Mouse (Mus musculus): ENCODE data around the gene 1700016H13Rik. TPM values are rescaled to one million over a fixed set of nuclear protein-coding genes. Genes with fewer than 3 reads are reported as not detected.
A peak's percentile ranks its signal among the peaks of the same experiment; 100 is the strongest.

The 1700016H13Rik gene
- total RNA-seq, 2 experiments from 2014 or later: not detected

GRCm38 (mm10) chr5:103673611-103674010 is 17.8 kb upstream of the 1700016H13Rik start:
- no peak for DNase-seq

GRCm38 (mm10) chr5:103671858-103672257 is 16.0 kb upstream of the 1700016H13Rik start:
- no peak for DNase-seq

- no peak for DNase-seq
Measured at GRCm38 (mm10) chr5:103665876-103666275, 10.1 kb upstream of the 1700016H13Rik start.

- no peak for DNase-seq
Measured at GRCm38 (mm10) chr5:103664932-103665331, 9.1 kb upstream of the 1700016H13Rik start.

GRCm38 (mm10) chr5:103659571-103659970 is 3.8 kb upstream of the 1700016H13Rik start:
- DNase-seq: peak; percentile 39 to 77

GRCm38 (mm10) chr5:103658921-103659320 is 3.1 kb upstream of the 1700016H13Rik start:
- peak in 1 of 2 experiments; percentile 28 for DNase-seq

GRCm38 (mm10) chr5:103654780-103655179 is 1.0 kb downstream of the 1700016H13Rik start:
- DNase-seq: no peak

GRCm38 (mm10) chr5:103654225-103654624 is 1.6 kb downstream of the 1700016H13Rik start:
- peak; percentile 19 to 65 for DNase-seq

- no peak for DNase-seq
Measured at GRCm38 (mm10) chr5:103647320-103647719, 8.5 kb downstream of the 1700016H13Rik start.

- DNase-seq: peak in 1 of 2 experiments; percentile 29
Measured at GRCm38 (mm10) chr5:103644167-103644566, 11.6 kb downstream of the 1700016H13Rik start.

GRCm38 (mm10) chr5:103637162-103637561 is 18.6 kb downstream of the 1700016H13Rik start:
- DNase-seq: no peak

GRCm38 (mm10) chr5:103629854-103630580 is 25.8 kb downstream of the 1700016H13Rik start:
- DNase-seq: peak; percentile 30 to 68

GRCm38 (mm10) chr5:103629111-103629764 is 26.6 kb downstream of the 1700016H13Rik start, which contains the start of gene Slc10a6:
Gene Slc10a6 (minus strand): TSS chr5:103629403.
- DNase-seq: peak; percentile 95 to 98

- DNase-seq: no peak
Measured at GRCm38 (mm10) chr5:103628499-103628898, 27.3 kb downstream of the 1700016H13Rik start.

- peak in 1 of 2 experiments; percentile 30 for DNase-seq
Measured at GRCm38 (mm10) chr5:103624831-103625230, 31.0 kb downstream of the 1700016H13Rik start.

- no peak for DNase-seq
Measured at GRCm38 (mm10) chr5:103622321-103622720, 33.5 kb downstream of the 1700016H13Rik start.

- peak; percentile 68 to 78 for DNase-seq
Measured at GRCm38 (mm10) chr5:103620301-103620973, 35.4 kb downstream of the 1700016H13Rik start.

GRCm38 (mm10) chr5:103617191-103617590 is 38.6 kb downstream of the 1700016H13Rik start:
- no peak for DNase-seq

GRCm38 (mm10) chr5:103614356-103614755 is 41.5 kb downstream of the 1700016H13Rik start:
- DNase-seq: no peak

- no peak for DNase-seq
Measured at GRCm38 (mm10) chr5:103612316-103612715, 43.5 kb downstream of the 1700016H13Rik start.

GRCm38 (mm10) chr5:103610856-103611472 is 44.8 kb downstream of the 1700016H13Rik start:
- no peak for DNase-seq

GRCm38 (mm10) chr5:103610148-103610547 is 45.7 kb downstream of the 1700016H13Rik start:
- DNase-seq: no peak

Measured in heart, adult 18-20 months (tissue).